Mouse (Mus musculus): Measurements from ENCODE around the gene Vdr. TPM values are rescaled to one million over a fixed set of nuclear protein-coding genes. Genes with fewer than 3 reads are reported as not detected.

Gene Vdr
- total RNA-seq, 2 experiments from 2014 or later: 0.12 to 0.49 TPM

DNA sequence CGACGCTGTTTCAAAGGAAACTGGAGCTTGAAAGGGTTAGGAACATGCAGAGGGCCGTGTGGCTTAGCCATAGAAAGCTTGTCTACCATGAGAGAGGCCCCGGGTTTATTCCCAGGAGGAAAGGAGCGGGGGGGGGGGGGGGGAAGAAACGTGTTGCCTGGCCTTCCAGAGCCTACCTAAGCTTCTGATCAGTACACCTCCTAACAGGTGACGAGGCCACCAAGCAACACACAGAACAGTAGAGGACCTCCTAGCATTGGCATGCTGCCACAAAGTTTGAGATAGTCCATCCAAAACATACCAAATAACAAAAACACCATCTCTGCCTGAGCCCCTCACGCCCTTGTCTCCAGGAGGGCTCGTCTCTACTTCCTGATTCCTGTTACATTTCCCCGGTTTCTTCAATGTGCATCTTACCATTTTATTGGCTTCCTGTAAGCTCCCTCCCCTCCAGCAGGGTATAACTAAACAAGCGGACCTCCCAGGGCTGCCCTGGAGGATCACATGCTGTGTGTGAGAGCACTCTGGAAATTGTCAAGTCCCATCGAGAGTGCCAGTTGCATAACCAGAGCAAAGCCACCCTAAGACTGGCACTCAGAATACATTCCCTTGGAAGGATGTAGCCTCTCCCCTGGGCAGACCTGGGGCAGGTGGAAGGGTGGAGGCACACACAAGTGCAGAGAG is 87.7 kb downstream of the Vdr start:
- intact Hi-C loops (cut with DNase I; ENCODE audit: low total_unique reads): no loop called here
- DNase-seq: no peak

DNA sequence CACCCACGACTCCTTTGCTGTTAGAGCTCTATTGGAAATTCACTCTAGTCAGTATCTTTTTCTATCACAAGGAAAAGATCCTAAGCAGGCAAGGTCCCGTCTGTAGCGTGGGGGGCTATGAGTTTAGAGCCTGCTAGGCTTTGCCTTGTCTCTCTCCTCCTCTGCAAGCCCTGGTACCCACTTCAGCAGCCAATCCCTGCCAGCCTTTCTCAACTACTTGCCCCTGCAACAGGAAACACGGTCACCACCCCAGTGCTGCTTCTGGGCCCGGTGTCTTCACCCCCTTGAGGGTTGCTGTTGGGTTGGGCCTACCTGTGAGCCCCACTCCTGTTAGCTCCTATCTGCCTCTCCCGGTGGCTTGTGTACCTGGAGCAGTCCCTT is 88.5 kb downstream of the Vdr start:
- no peak for DNase-seq
- intact Hi-C loops (cut with DNase I; ENCODE audit: low total_unique reads): no loop called here

DNA sequence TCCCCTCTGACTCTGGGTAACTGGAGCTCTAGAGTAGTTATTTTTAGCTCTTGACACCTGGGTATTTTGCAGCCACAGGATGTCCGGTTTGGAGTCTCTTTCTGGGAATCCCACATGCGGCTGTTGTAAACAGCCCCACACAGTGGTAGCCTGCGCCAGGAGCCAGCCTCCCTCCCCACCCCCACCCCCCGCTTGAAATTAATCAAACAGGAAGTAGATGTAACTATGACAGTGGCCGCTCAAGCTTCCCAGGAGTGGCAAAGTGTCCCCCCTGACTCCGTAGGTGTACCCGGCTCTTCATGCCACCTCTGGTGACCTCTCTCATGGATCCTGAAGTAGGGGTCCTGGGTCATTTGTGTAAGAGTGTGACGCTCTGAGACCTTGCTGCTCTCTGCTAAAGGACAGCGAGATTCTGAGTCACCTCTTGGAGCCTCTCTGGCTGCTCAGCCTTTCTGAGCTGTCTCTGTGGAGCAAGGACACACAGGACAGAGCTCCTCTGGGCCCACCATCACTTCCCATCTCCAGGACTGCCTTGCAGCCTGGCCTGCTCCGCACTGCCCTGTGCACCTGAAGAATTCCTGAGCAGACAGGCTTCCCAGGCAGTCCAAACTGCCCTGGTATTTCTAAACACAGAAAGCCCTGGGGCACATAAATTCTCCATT is 89.0 kb downstream of the Vdr start:
- DNase-seq: peak; percentile 31
- intact Hi-C loops (cut with DNase I; ENCODE audit: low total_unique reads): no loop called here

DNA sequence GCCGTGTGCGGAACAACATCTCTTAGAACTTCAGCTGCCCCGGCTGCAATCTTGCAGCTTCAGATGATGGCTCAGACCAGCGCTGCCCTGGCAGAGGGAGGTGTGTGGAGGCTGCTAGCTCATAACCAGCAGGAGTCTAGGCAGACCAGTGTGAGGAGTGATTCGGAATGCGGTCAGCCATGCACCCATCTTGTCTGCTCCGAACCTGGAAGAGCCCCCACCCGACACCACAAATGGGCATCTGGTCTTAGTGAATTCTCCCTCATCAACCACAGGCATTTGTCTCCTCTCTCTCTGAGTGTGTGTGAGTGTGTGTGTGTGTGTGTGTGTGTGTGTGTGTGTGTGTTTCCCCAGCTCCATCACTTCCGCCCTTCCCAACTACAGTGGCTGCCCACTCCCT is 90.5 kb downstream of the Vdr start:
- intact Hi-C loops (cut with DNase I; ENCODE audit: low total_unique reads): no loop called here
- DNase-seq: no peak

DNA sequence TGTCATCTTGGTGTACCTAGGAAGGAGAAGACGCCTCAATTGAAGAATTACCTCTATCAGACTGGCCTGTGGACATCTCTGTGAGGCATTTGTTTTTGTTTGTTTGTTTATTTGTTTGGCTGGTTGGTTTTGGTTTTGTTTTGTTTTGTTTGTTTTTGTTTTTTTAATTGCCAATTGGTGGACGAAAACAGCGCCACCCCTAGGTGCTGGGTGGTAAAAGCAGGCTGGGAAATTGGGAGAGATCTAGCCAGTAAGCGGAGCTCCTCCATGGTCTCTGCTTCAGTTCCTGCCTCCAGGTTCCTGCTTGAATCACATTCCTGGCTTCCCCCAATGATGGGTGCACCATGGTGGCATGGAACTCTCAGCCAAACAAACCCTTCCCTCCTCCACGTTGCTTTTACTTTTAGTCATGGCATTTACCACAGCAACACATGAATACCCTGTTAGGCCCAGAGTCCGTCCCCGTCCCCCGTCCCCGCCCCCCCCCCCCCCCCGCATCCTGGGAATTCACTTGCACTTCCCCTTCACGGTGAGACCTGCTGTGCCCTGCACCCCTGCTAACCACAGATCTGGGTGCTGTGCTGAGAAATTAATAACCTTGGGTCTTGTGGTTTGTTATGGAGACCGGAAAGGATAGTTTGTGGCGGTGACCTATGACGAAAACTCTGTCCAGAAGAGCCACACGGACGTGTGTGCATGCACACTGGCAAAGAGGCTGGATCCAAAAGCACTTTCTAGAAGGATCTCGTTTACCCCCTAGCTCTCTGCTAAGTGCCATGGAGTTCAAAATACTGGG is 94.0 kb downstream of the Vdr start:
- DNase-seq: no peak
- intact Hi-C loops (cut with DNase I; ENCODE audit: low total_unique reads): no loop called here

DNA sequence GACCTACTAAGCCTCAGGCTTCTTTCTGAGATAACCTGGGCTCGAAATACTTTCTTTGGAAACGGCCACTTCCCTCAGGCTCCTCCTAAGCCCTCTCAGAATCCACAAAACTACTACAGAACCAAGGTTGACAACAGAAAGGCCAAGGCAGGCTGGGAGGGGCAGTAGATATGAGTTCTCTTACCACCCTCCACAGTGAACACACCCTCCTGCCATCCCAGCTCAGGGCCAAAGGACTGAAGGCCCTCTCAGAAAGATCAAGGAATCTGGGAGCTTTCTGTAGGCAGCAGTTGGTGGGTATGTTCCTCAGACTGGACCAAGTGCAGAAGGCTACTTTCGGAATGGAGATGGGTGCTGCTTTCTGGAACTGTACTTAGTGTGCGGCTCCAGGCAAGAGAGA is 95.2 kb downstream of the Vdr start:
- intact Hi-C loops (cut with DNase I; ENCODE audit: low total_unique reads): no loop called here
- no peak for DNase-seq

DNA sequence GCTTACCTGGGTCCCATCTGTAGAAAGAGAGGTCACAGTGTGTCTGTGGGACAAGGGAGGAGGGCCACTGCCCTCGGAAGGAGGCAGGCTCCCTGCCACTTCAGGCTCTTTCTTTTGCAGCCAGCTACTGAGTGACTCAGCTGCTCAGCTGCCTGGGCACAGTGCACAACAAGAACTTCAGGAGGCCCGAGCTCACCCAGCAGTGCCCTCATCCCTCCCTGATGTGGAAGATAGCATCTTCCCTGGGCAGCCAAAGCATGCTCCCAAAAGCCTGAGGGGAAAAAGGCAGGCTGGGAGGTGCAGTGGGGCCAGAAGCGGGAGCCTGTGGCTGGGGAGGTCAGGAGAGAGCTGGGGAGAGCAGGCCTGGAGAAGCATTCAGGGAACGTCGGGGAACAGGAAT is 95.7 kb downstream of the Vdr start:
- DNase-seq: no peak
- intact Hi-C loops (cut with DNase I; ENCODE audit: low total_unique reads): no loop called here

DNA sequence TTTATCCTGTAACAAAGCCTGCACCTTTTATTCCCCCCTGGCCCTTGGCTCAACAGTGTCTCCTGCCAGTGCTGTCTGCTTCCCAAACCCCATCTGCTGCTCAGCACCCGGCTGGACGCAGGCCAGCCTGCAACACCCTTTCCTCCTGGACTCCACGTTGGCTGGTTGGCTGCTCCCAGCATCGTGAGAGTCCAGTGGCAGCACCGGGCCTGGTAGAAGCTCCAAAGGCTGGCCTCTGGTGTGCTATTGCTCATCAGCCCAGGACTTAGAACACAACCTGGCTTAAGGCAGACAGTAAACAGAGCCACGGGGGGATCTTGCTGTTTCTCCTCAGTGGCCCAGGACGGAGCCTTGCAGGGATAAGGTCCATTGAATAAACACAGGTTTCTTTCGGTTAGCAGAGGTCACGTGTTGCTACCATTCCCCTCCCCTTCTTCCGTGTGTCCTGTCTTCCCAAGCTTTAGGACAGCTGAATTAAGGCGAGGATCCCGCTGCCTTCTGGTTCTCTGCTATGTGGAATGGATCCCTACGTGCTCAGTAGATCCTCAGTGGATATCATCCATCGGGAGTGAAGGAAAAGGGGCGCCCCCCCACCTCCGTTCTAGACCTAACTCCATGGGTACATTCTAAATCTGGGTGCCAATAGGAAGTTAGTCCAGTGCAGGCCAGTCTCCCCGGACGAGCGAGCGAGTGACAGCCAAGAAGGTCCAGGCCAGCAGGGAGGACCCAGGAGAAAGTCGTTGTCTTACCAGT is 96.8 kb downstream of the Vdr start:
- peak; percentile 71 for DNase-seq
- intact Hi-C loops (cut with DNase I; ENCODE audit: low total_unique reads): no loop called here

DNA sequence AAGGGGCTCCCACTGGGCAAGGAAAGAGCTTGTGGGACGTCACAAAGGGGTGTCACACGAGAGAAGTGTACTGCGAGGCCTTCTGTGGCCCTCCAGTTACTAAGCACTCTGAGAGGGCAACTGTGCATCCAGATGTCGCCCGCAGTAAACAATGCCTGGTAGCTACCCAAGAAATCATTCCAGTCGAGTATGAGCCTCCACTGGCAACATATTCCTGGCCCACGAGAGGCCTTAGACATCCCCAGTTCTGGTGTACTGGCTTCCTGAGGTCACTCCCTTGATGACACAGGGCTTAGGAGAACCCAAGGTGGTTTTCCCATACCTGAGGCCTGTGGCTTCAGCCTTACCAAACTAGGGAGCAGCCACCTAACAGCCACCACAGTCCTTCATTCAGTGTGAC is 97.6 kb downstream of the Vdr start:
- DNase-seq: no peak
- intact Hi-C loops (cut with DNase I; ENCODE audit: low total_unique reads): no loop called here

DNA sequence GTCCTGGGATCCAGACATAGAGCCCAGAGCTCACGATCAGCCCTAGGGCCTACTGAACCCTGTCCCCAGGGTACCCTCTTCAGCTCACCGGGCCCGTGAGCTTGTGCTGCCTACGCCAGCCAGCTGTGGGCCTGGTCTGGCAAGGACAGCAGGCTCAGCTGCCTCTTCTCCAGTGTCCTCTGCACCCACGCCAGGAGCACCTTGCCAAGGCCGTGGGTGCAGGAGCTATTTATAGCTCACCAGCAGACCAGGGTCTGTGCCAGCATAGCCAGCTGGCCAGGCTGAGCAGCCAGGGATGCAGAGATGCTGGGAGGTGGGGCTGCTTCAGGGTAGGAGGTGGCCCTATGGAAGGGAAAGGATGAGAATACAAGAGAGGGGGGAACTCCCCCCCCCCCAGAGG is 98.3 kb downstream of the Vdr start:
- intact Hi-C loops (cut with DNase I; ENCODE audit: low total_unique reads): no loop called here
- peak; percentile 91 for DNase-seq

DNA sequence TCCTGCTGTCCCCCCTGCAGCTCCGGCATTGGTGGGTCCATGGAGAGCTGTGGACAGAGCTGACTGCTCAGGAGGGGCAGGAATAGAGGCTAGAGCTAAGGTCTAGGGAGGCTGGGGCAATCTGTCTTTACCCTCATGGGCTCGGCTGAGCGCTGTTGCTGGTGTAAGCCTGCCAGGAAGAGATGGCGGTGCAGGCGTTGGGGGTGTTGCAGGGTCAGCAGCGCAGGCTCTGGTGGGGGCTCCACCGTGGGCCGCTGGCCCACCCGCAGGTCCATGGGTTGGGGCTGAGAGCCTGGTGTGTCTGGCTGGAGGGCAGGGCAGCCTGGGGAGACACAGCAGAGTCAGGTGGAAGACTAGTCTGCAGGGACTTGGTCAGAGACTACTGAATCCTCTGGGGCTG is 99.1 kb downstream of the Vdr start:
- DNase-seq: no peak
- intact Hi-C loops (cut with DNase I; ENCODE audit: low total_unique reads): no loop called here

DNA sequence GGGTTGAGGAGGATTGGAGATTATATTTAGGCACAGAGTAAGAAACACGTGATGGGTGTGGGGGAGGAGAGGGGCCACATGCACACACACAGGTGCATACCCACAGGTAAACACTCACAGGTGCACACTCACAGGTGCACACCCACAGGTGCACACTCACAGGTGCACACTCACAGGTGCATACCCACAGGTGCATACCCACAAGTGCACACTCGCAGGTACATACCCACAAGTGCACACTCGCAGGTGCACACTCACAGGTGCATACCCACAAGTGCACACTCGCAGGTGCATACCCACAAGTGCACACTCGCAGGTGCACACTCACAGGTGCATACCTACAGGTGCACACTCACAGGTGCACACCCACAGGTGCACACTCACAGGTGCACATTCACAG is 100.0 kb downstream of the Vdr start:
- no peak for DNase-seq
- intact Hi-C loops (cut with DNase I; ENCODE audit: low total_unique reads): no loop called here

DNA sequence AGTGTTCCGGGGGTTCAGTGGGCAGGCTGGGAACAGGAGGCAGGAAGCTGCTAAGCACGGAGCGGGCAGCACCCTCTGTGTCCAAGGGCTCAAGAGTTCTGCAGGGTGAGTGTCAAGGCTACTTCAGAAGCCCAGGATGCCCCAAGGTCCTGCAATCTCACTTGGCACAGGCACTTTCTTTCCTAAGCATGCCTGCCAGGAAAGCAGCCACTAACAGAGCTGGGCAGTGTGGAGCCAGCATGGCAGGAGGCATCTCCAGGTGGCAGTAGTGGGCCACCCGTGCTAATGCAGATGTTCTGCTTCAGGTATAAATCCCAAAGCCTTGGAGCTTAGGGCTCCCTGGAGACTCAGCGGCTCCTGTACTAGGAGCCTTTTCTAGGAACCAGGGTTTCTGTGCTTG is 100.5 kb downstream of the Vdr start:
- intact Hi-C loops (cut with DNase I; ENCODE audit: low total_unique reads): loop anchor here (5.0 kb wide), 1 partner anchor 42 kb away; no protein-coding TSS in a partner anchor
- no peak for DNase-seq

DNA sequence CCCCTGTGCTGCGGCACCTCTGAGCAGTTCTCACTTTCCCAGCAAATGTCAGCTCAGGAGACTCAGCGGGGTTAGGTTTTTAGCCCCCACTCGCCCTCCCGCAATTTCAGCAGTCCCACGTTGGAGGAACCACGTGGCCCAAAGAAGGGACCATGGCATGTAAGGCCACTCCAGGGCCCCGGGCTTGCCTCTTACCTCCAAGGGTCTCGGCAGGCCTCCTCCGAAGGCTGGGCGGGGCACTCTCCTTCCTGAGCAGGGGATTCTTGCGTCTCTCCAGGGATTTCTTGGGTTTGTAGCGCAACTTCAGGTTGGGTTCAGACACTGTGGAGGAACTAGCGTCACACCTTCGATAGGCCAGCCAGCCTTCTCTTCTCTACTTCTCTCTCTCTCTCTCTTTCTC is 101.2 kb downstream of the Vdr start:
- intact Hi-C loops (cut with DNase I; ENCODE audit: low total_unique reads): loop anchor here (5.0 kb wide), 1 partner anchor 43 kb away; no protein-coding TSS in a partner anchor
- no peak for DNase-seq

DNA sequence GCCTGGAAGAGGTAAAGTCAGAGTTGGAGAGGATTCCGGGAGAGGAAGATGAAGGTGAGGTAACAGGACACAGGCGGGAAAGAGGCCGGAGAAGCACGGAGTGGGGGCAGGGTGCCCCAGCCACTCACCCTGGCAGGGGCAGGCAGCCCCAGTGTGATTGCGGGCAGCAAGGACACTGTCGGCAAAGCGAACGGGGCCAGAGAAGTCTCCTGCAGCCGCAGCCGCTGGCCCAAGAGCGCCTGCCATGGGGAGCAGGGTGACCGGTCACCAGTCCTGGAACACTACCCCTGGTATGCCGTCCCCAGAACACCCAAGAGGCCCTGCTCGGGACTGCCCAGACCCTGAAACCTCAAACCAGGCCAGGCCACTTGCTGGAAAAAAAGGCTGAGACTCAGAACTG is 101.9 kb downstream of the Vdr start:
- DNase-seq: no peak
- intact Hi-C loops (cut with DNase I; ENCODE audit: low total_unique reads): loop anchor here (5.0 kb wide), 1 partner anchor 44 kb away; no protein-coding TSS in a partner anchor

DNA sequence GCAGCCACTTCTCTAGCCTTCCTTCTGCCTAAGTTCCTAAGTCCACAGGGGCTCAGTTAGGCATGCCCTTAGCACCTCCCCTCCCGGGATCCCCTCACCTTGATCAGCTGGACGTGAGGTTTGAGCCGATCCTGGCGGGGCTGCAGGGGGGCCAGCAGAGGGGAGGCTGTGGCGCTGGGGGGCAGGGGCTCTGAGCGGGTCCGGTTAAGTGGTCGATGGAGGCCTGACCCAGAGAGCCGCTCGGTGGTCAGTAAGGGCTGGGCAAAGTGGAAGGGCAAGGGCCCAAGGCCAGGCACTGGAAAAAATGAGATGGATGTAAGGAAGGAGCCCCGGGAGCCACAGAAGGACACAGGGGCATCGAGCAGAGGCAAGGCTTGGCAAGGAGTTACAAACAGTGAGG is 102.6 kb downstream of the Vdr start:
- intact Hi-C loops (cut with DNase I; ENCODE audit: low total_unique reads): loop anchor here (5.0 kb wide), 1 partner anchor 44 kb away; no protein-coding TSS in a partner anchor
- no peak for DNase-seq
